Mouse (Mus musculus): ENCODE measurements around the gene 1810055G02Rik.

The 1810055G02Rik gene

DNA sequence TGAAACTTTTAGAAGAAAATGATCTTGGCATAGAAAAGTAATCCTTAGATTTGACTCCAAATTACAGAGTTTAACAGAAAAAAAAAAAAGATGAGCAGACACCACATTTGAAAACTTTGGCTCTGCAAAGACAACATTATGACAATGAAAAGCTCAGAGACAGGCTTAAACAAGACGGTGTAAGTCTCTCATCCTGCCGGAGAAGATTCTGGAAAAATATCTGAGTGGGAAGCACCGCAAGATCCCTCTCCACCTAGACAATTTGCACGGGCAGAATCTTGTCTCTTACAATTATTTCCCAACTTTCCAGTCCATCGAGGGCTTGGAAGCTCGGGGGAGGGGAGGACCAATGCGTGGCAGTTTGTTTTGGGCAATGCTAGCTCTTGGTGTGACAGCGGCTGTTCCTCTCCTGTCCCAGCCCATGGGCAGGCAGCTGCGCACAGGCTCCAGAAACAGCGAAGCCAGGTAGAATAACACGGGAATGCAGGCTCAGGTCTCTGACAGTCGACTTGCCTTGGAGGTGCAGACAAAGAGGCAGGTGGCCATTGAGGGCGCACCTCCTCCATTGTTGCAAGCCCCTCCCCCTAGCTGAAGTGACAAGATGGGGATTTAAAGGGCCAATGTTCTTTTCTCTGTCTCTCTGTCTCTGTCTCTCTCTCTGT is 35.9 kb downstream of the 1810055G02Rik start:
- peak; percentile 75 for DNase-seq

DNA sequence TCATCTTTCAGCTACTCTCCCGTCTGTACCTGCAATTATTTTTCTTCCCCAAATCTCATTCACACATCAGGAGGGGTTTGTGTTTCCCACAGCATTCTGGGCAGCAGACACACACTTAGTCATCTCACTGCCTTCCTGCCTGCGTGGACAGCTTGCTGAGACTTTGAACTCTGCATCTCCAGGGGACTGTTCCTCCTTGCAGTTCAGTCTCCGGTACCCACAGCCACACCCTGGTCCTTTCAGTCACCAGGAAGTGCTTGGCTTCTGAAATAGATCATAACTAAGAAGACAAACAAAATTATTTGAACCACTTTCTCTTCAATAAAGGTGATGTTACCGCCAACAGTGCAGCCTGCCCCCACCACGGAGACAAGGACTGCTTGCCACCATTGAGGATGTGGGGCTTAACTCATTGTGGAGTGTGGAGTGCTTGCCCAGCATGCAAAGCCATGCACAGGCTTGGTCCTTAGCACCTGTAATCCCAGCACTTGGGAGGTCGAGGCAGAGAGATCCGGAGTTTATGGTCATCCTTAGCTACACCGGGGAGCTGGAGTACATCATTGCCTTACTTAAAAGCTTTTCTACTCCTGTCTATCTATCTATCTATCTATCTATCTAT is 44.6 kb downstream of the 1810055G02Rik start:
- no peak for DNase-seq

DNA sequence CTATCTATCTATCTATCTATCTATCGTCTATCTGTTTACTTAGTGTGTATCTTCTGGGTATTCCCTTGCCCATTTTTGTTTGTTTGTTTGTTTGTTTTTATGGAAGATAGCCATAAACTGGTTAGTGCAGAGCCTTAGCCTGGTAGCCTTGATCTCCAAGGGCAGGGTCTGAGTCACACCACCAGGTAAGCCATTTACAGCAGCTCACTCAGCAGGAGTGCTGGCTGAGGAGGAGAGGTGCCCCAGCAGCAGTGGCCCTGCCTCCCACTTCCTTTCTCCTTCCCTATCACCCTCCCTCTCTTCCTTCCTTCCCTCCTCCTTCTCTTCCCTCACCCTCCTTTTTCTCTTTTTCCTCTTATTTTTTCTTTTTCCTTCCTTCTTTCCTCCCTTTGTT is 45.1 kb downstream of the 1810055G02Rik start:
- DNase-seq = no peak

DNA sequence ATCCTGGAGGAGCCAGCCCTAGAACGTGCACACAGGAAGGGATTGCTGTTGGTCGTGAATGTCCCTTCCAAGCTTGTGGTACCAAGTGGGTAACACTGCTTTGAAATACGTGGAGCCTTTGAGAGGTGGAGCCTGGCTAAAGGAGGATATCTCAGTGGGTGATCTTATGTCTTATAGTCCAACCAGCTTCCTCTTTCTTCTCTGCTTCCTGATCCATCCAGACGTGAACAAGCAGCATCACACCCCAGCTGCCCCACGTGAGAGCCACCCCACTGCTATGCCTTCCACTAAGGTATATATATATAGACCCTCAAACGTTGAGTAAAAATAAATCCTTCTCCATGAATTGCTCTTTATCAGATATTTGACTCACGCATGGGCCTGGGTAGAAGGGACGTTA is 45.6 kb downstream of the 1810055G02Rik start:
- DNase-seq = no peak

DNA sequence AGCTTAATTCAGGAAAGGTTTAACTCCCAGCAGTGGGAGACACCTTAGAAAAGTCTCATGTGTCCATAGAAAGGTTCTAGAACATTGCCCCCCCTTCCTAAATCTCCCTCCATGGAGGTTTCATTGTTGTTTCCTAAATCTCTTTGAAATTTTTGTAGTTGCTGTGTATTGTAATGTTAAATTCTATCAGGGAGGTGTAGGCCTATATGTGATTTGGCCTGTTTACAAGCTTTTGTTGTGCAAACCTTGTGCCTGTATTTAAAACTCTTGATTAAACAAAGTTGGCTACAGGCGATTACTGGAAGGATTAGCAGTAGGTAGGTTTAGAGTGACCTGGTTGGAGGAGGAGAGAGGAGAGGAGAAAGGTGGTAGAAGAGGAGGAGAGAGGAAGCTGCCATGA is 49.8 kb downstream of the 1810055G02Rik start:
- DNase-seq = no peak

DNA sequence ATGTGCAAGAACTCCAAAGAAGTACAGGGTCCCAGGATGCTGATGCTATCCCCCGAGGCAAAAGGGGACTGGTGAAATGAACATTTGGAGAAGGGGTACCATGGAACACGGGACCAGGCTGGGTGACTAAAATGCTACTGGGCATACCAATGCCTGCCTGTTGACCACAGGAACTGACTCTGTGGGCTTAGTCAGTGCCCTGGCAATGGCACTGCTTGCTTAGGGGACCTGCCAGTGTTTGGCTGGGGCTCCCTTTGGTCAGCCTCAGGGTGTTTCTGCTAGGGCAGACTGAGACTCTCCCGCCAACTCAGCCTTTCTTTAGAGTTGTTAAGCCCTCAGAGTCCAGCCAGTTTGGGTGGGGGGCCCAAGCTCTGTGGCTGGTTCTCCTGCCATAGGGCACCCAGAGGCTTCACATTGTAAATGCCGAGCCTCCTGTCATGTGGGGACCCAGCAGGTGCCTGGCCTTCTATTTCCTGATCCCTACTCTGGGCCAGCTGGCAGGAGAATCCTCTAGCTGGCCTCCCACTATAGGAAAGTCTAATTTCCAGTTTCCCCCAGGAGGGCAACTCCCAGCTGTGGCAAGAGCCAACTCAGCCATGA is 57.2 kb downstream of the 1810055G02Rik start:
- no peak for DNase-seq

DNA sequence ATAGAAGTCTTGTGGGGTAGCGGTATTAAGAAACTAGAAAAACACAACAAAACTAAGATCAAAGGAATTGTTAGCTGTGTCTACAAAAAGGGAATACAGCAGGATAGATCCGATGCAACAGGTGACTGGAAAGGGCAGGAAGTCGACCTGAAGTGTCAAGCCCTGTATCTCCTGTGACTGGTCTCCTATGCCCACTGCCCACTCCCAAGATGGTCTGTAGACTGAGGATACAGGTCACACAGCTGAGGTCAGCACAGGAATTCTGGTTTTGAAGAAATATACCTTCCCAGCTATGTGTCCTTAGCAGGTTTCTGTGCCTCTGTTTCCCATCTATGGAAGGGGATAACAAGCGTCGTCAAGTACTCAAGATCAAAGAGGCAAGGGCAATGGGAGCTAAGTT is 58.3 kb downstream of the 1810055G02Rik start:
- DNase-seq = no peak

DNA sequence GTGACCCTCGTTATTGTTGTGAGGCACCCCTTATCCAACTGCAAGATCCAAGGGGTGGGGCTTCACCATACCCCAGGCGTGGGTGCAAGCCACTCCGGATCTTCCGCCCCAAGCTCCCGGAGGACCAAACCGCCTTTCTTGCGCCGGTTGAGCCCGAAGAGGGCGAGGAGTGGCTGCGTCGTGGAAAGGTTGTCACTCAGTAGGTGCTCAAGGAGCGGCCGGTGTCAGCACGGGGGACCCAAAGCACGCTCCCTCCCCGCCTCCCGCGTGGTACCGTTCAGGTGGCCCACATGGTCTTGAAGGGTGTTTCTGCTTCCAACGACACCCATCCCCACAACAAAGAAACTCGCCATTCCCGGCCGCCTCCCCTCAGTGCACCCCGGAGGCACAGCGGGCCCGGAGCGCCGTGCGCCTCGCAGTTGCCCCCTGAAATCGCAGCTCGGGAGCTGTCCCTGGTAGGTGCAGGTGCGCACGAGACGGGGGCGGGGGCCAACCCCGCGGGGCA is 59.2 kb downstream of the 1810055G02Rik start, which contains the start of gene Kmt5b:
Kmt5b (plus strand) TSS at position 146 of the 505 bp plus-strand sequence.
- DNase-seq = peak; percentile 78
